Mouse (Mus musculus): ENCODE data around the gene Nhsl1. TPM values are rescaled to one million over a fixed set of nuclear protein-coding genes. Genes with fewer than 3 reads are reported as not detected.
"Not testable (repeated sequence)": the region's sequence is repeated elsewhere in the genome, so short reads cannot be mapped to it uniquely, and the experiment has no call there.

Gene Nhsl1
- polyA plus RNA-seq, 1 experiment from 2014 or later: 9.3 TPM

GRCm38 (mm10) chr10:18529177-18529576 lies 210.4 kb downstream of the Nhsl1 start:
- peaks cover 30% of the 10 kb centered on the region for H3K36me3 ChIP-seq (ENCODE audit: insufficient read depth, low read length)
- no peak overlapping the region for H3K4me3 ChIP-seq (ENCODE audit: low read length)
- no peak overlapping the region for H3K27ac ChIP-seq (ENCODE audit: low read length)
- H3K9ac ChIP-seq (replicated peaks; ENCODE audit: low read length): no peak overlapping the region
- no peaks in the 10 kb centered on the region for H3K9me3 ChIP-seq (ENCODE audit: low read length)
- WGBS: 84% methylated on average over 4 of the region's 4 CpGs
- no peaks in the 10 kb centered on the region for H3K27me3 ChIP-seq (ENCODE audit: insufficient read depth, low read length)
- no peak for ATAC-seq (ENCODE audit: low FRiP score, low TSS enrichment)
- peaks cover 16% of the 10 kb centered on the region for H3K4me1 ChIP-seq (ENCODE audit: insufficient read depth, low read length)
- no peak overlapping the region for H3K4me2 ChIP-seq (replicated peaks; ENCODE audit: low read depth, low read length)

- Histone ChIP-seq H3K36me3 (ENCODE audit: insufficient read depth, low read length) (peaks cover 20% of the 10 kb centered on the region), H3K4me1 (ENCODE audit: insufficient read depth, low read length) (peaks cover 16% of the 10 kb centered on the region), H3K9me3 (ENCODE audit: low read length) (no peaks in the 10 kb centered on the region), H3K27me3 (ENCODE audit: insufficient read depth, low read length) (no peaks in the 10 kb centered on the region), H3K27ac (ENCODE audit: low read length) (no peak overlapping the region), H3K9ac (replicated peaks; ENCODE audit: low read length) (no peak overlapping the region), H3K4me2 (replicated peaks; ENCODE audit: low read depth, low read length) (no peak overlapping the region), H3K4me3 (ENCODE audit: low read length) (no peak overlapping the region)
- no peak for ATAC-seq (ENCODE audit: low FRiP score, low TSS enrichment)
- WGBS: 93% methylated on average over 4 of the region's 4 CpGs
Measured at GRCm38 (mm10) chr10:18530161-18530560, 211.4 kb downstream of the Nhsl1 start.

DNA sequence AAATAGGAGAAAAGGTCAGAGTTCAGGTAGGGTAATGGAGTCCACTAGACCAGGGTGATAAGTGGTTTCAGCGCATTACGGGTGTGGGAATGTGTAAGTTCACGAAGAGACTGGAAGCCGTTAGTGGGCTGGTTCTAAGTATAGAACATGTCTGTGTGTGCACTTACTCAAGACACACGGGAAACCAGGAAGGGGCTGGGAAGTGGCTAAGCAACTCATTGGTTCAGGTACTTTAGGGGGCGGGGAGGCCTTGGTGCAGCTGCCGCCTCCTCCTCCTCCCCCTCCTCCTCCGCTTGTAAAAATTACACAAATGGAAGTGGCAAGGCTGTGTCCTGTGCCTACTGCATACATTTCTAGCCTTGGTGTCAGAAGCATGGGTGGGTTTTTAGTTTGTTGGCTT lies 213.5 kb downstream of the Nhsl1 start:
- no peaks in the 10 kb centered on the region for H3K9me3 ChIP-seq (ENCODE audit: low read length)
- peaks cover 19% of the 10 kb centered on the region for H3K36me3 ChIP-seq (ENCODE audit: insufficient read depth, low read length)
- no peak overlapping the region for H3K4me2 ChIP-seq (replicated peaks; ENCODE audit: low read depth, low read length)
- no peak overlapping the region for H3K27ac ChIP-seq (ENCODE audit: low read length)
- WGBS: 65% methylated on average over 8 of the region's 8 CpGs
- peaks cover 7% of the 10 kb centered on the region; the same call in 1 of the 2 replicates for H3K4me1 ChIP-seq (ENCODE audit: insufficient read depth, low read length)
- no peak overlapping the region for H3K4me3 ChIP-seq (ENCODE audit: low read length)
- no peaks in the 10 kb centered on the region for H3K27me3 ChIP-seq (ENCODE audit: insufficient read depth, low read length)
- no peak overlapping the region for H3K9ac ChIP-seq (replicated peaks; ENCODE audit: low read length)
- no peak for ATAC-seq (ENCODE audit: low FRiP score, low TSS enrichment)

- peaks cover 9% of the 10 kb centered on the region for H3K36me3 ChIP-seq (ENCODE audit: insufficient read depth, low read length)
- H3K4me2 ChIP-seq (replicated peaks; ENCODE audit: low read depth, low read length): no peak overlapping the region
- no peak for ATAC-seq (ENCODE audit: low FRiP score, low TSS enrichment)
- H3K4me3 ChIP-seq (ENCODE audit: low read length): no peak overlapping the region
- no peaks in the 10 kb centered on the region for H3K9me3 ChIP-seq (ENCODE audit: low read length)
- 88% methylated on average over 2 of the region's 2 CpGs for WGBS
- H3K4me1 ChIP-seq (ENCODE audit: insufficient read depth, low read length): peaks cover 7% of the 10 kb centered on the region; the same call in 1 of the 2 replicates
- H3K27me3 ChIP-seq (ENCODE audit: insufficient read depth, low read length): no peaks in the 10 kb centered on the region
- H3K9ac ChIP-seq (replicated peaks; ENCODE audit: low read length): no peak overlapping the region
- H3K27ac ChIP-seq (ENCODE audit: low read length): no peak overlapping the region
Measured at GRCm38 (mm10) chr10:18536889-18537288, 218.1 kb downstream of the Nhsl1 start.

- 9% methylated on average over 13 of the region's 13 CpGs for WGBS
- no peak overlapping the region for H3K27ac ChIP-seq (ENCODE audit: low read length)
- peak overlapping the region; percentile 71 for H3K4me3 ChIP-seq (ENCODE audit: low read length)
- 0 out of 2 replicates have a peak, but pooled peaks cover 5% of the 10 kb centered on the region for H3K4me1 ChIP-seq (ENCODE audit: insufficient read depth, low read length)
- H3K9me3 ChIP-seq (ENCODE audit: low read length): no peaks in the 10 kb centered on the region
- no peaks in the 10 kb centered on the region for H3K36me3 ChIP-seq (ENCODE audit: insufficient read depth, low read length)
- ATAC-seq (ENCODE audit: low FRiP score, low TSS enrichment): 0 out of 2 replicates have a peak, but pooled peaks have one; percentile 7
- H3K9ac ChIP-seq (replicated peaks; ENCODE audit: low read length): peak overlapping the region; percentile 81
- H3K27me3 ChIP-seq (ENCODE audit: insufficient read depth, low read length): no peaks in the 10 kb centered on the region
- H3K4me2 ChIP-seq (replicated peaks; ENCODE audit: low read depth, low read length): peak overlapping the region; percentile 87
Measured at GRCm38 (mm10) chr10:18545309-18545708, 226.5 kb downstream of the Nhsl1 start.

DNA sequence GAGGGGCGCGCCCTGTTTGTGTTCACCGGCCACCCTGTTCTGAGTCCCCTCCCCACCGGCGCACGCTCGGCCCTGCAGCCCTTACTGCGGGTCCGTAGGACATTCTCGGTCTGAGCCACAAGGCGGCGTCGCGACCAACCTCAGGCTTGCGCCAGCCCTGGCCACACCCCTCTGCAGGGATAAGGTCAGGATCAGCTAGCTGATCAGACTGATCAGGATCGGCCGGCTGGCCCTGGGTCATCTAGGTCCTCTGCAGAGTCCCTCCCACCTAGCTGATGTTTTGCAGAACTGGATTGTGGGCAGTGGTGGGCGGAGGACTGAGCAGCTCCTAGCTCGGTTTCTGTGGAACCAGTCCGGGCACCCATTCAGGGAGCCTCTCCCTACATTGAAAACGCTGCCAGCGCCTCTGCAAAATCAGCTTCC lies 227.0 kb downstream of the Nhsl1 start, which contains the start of gene Hebp2:
Gene Hebp2, minus strand, starts transcription at position 264 of the 423 bp plus-strand sequence.
- Histone ChIP-seq H3K36me3 (ENCODE audit: insufficient read depth, low read length) (no peaks in the 10 kb centered on the region), H3K27ac (ENCODE audit: low read length) (peak within 1 kb of the TSS; percentile 58; the same call in 1 of the 2 replicates), H3K4me3 (ENCODE audit: low read length) (peak within 1 kb of the TSS; percentile 71), H3K27me3 (ENCODE audit: insufficient read depth, low read length) (no peaks in the 10 kb centered on the region), H3K4me2 (replicated peaks; ENCODE audit: low read depth, low read length) (peak within 1 kb of the TSS; percentile 87), H3K9ac (replicated peaks; ENCODE audit: low read length) (peak within 1 kb of the TSS; percentile 81), H3K4me1 (ENCODE audit: insufficient read depth, low read length) (0 out of 2 replicates have a peak, but pooled peaks cover 5% of the 10 kb centered on the region), H3K9me3 (ENCODE audit: low read length) (no peaks in the 10 kb centered on the region)
- ATAC-seq (ENCODE audit: low FRiP score, low TSS enrichment): peak; percentile 89
- under 1% methylated on average over 22 of the region's 22 CpGs for WGBS

DNA sequence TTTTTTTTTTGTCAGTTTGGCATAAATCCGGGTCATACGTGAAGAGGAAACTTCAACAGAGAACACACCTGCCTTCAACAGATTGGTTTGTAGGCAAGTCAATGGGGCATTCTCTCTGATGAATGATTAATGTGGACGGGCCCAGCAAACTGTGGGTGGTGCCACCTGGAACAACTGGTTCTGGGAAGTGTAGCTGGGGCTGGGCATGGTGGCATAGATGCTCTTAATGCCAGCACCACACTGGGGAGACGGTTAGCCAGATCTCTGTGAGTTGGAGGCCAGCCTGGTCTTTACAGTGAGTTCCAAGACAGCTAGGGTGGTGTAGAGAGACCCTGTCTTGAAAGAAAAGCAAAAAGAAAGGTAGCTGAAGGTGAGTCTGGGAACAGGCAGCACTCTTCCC lies 228.6 kb downstream of the Nhsl1 start:
- Histone ChIP-seq H3K36me3 (ENCODE audit: insufficient read depth, low read length) (no peaks in the 10 kb centered on the region), H3K4me3 (ENCODE audit: low read length) (no peak overlapping the region), H3K4me2 (replicated peaks; ENCODE audit: low read depth, low read length) (no peak overlapping the region), H3K9ac (replicated peaks; ENCODE audit: low read length) (no peak overlapping the region), H3K27ac (ENCODE audit: low read length) (no peak overlapping the region), H3K4me1 (ENCODE audit: insufficient read depth, low read length) (0 out of 2 replicates have a peak, but pooled peaks cover 5% of the 10 kb centered on the region), H3K9me3 (ENCODE audit: low read length) (no peaks in the 10 kb centered on the region), H3K27me3 (ENCODE audit: insufficient read depth, low read length) (no peaks in the 10 kb centered on the region)
- no peak for ATAC-seq (ENCODE audit: low FRiP score, low TSS enrichment)
- WGBS: 62% methylated on average over 4 of the region's 4 CpGs

- Histone ChIP-seq H3K27me3 (ENCODE audit: insufficient read depth, low read length) (no peaks in the 10 kb centered on the region), H3K4me2 (replicated peaks; ENCODE audit: low read depth, low read length) (peak overlapping the region; percentile 79), H3K36me3 (ENCODE audit: insufficient read depth, low read length) (no peaks in the 10 kb centered on the region), H3K4me3 (ENCODE audit: low read length) (peak overlapping the region; percentile 46), H3K9me3 (ENCODE audit: low read length) (no peaks in the 10 kb centered on the region), H3K9ac (replicated peaks; ENCODE audit: low read length) (peak overlapping the region; percentile 56), H3K27ac (ENCODE audit: low read length) (no peak overlapping the region), H3K4me1 (ENCODE audit: insufficient read depth, low read length) (0 out of 2 replicates have a peak, but pooled peaks cover 5% of the 10 kb centered on the region)
- 4% methylated on average over 35 of the region's 35 CpGs for WGBS
- 0 out of 2 replicates have a peak, but pooled peaks have one; percentile 29 for ATAC-seq (ENCODE audit: low FRiP score, low TSS enrichment)
Measured at GRCm38 (mm10) chr10:18549321-18550216, 230.8 kb downstream of the Nhsl1 start.

- not testable (repeated sequence) for H3K9ac ChIP-seq (replicated peaks; ENCODE audit: low read length); H3K4me2 ChIP-seq (replicated peaks; ENCODE audit: low read depth, low read length); H3K36me3 ChIP-seq (ENCODE audit: insufficient read depth, low read length); H3K9me3 ChIP-seq (ENCODE audit: low read length); H3K4me3 ChIP-seq (ENCODE audit: low read length); H3K4me1 ChIP-seq (ENCODE audit: insufficient read depth, low read length); H3K27me3 ChIP-seq (ENCODE audit: insufficient read depth, low read length); H3K27ac ChIP-seq (ENCODE audit: low read length); ATAC-seq (ENCODE audit: low FRiP score, low TSS enrichment)
- 83% methylated on average over 9 of the region's 9 CpGs for WGBS
Measured at GRCm38 (mm10) chr10:18559076-18559475, 240.3 kb downstream of the Nhsl1 start.

DNA sequence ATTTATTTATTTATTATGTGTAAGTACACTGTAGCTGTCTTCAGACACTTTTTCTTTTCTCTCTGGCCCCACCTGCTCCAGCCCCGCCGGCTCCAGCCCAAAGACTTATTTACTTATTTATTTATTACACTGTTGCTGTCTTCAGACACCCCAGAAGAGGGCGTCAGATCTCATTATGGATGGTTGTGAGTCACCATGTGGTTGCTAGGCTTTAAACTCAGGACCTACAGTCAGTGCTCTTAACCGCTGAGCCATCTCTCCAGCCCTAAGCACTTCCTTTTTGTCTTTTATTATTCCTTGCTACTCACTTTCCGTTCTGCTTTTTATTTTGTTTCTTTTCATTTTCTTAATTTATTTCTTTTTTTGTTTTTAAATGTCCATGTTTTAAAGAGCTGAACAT lies 242.7 kb downstream of the Nhsl1 start:
- WGBS: 42% methylated on average over 5 of the region's 5 CpGs
- H3K27ac ChIP-seq (ENCODE audit: low read length): no peak overlapping the region
- no peaks in the 10 kb centered on the region for H3K36me3 ChIP-seq (ENCODE audit: insufficient read depth, low read length)
- no peaks in the 10 kb centered on the region for H3K9me3 ChIP-seq (ENCODE audit: low read length)
- H3K4me3 ChIP-seq (ENCODE audit: low read length): no peak overlapping the region
- H3K4me1 ChIP-seq (ENCODE audit: insufficient read depth, low read length): no peaks in the 10 kb centered on the region
- no peak overlapping the region for H3K4me2 ChIP-seq (replicated peaks; ENCODE audit: low read depth, low read length)
- ATAC-seq (ENCODE audit: low FRiP score, low TSS enrichment): no peak
- H3K27me3 ChIP-seq (ENCODE audit: insufficient read depth, low read length): no peaks in the 10 kb centered on the region
- H3K9ac ChIP-seq (replicated peaks; ENCODE audit: low read length): no peak overlapping the region
